Mouse (Mus musculus) heart, adult 11 months (tissue): Measurements from ENCODE around the gene Atg10.
"Not testable (repeated sequence)": the region's sequence is repeated elsewhere in the genome, so short reads cannot be mapped to it uniquely, and the experiment has no call there.

Source experiments
- DNase-seq: peaks from one replicate; pipeline ENCODE4 v3.0.0; 2022

Atg10 gene

DNA sequence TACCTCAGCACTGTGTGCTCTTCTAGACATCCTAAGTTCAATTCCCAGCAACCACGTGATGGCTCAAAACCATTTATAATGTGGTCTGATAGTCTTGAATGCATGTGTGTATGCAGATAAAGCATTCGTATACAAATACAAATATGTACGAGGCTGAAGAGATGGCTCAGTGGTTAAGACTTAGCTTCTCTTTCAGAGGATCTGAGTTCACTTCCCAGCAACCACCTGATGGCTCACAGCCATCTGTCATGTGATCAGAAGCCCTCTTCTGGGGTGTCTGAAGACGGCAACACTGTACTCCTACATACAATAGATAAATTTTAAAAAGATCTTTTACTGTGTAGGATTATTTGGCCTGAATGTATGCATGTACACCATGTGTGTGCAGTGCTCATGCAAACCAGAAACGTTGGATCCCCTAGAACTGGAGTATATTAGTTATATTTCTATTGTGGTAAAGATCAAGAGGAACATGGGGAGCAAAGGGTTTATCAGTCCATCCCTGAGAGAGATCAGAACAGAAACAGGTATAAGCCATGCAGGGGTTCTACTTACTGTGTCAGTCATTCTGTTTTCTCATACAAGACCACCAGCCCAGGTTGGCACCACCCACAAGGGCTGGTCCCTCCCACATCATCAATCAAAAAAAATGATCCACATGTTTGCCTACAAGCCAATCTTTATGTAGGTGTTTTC lies 296.7 kb downstream of the Atg10 start:
- DNase-seq = no peak

GRCm38 (mm10) chr13:90926125-90926765 lies 297.5 kb downstream of the Atg10 start:
- no peak for DNase-seq

DNA sequence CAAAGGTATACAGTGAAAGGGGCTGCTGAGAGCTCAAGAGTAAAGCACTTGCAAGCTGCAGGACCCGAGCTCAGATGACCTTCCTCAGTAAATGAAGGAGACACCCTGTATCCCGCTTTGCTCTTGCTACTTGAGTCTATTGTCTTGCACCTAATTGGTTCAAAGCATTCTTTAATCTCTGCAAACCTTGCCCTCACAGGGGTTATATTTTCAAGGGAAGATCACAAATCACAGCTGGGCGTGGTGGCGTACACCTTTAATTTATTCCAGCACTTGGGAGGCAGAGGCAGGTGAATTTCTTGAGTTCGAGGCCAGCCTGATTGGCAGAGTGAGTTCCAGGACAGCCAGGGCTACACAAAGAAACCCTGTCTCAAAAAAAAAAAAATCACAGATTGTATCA lies 298.6 kb downstream of the Atg10 start:
- no peak for DNase-seq

GRCm38 (mm10) chr13:90924072-90924471 lies 299.7 kb downstream of the Atg10 start:
- DNase-seq = peak; percentile 22

DNA sequence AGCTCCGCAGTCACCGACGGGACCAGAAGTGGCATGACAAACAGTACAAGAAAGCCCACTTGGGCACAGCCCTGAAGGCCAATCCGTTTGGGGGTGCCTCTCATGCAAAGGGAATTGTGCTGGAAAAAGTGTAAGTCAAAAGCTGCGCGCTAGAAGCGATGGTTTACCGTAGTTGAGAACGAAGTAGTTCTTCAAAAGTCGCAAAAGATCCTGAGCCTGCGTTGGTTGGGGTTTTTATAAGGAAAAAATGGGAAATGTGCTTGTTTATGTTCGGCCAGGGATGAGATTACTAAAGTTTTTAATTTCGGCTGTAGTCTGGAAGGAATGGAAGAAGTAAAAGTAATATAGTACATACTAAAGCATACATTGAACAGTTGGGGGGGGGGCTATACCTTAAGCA lies 300.2 kb downstream of the Atg10 start:
- DNase-seq = not testable (repeated sequence)

GRCm38 (mm10) chr13:90922751-90923612 lies 300.8 kb downstream of the Atg10 start, which contains the start of gene Rps23:
TSS of gene Rps23 (plus strand) at chr13:90922958.
- peak; percentile 99 for DNase-seq

GRCm38 (mm10) chr13:90914721-90915120 lies 309.0 kb downstream of the Atg10 start:
- peak; percentile 59 for DNase-seq

- DNase-seq = peak; percentile 61
These were observed 310.0 kb downstream of the Atg10 start for GRCm38 (mm10) chr13:90913675-90914192.

- peak; percentile 49 for DNase-seq
These were observed 310.8 kb downstream of the Atg10 start for GRCm38 (mm10) chr13:90912760-90913674.

DNA sequence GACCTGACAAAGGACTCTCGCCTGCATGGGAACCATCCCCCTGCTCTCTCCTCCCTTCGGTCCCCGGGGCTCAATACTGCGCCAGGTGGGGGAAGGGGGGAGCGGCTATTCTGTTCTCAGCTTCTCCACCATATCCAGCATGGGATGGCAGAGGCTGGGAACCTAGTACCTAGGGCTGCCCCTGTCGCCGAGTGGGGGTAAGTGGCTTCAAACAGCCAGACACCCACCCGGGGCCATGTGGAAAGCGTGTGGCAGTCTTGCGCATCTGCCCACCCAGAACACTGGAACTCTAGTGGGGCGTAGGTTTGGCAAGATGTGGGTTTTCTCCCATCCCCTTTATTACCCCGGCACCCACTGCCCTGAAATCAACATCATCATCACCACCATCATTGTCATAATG lies 316.4 kb downstream of the Atg10 start:
- peak; percentile 66 for DNase-seq

- peak; percentile 5 for DNase-seq
These were observed 318.6 kb downstream of the Atg10 start, which contains the start of gene Atp6ap1l for GRCm38 (mm10) chr13:90905176-90905575. TSS of gene Atp6ap1l (minus strand) at chr13:90905355.

- DNase-seq = peak; percentile 45
These were observed 326.9 kb downstream of the Atg10 start for GRCm38 (mm10) chr13:90896821-90897220.

DNA sequence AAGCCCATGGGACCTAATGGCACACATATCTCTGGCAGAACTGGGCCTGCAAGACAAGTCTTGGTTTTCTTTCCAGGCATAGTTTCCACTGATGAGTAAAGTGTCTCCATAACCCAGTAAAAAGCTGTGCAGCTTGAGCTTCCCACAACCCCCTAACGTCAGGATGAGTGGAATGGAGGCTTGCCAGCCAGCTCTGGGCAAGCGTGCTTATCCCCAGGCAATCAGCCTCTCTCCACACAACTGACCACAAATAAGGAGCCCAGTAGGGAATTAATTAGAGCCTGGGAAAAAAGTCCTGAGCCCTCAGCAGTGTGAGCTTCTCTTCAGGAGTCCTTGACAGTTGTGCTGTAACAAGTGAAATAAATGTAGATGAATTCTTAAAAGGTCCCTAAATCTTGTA lies 327.7 kb downstream of the Atg10 start:
- peak; percentile 41 for DNase-seq

DNA sequence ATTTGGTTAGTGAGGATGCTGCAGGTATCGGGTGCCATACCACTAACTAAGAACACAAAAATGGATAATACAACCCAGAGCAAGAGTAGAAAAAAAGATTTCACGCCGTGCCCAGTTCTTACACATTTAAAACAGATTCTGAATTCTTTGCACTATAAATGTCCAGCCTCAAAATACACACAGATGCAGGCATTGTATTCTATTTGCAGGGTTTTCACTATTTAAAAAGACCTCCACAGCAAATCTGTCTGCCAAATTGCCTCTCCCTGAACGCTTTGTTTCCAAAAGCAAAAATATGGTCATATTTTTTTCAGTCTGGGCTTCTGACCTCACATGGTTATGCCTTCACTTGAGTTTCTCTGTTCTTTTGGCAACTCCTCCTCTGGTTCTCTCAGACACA lies 328.9 kb downstream of the Atg10 start:
- no peak for DNase-seq

DNA sequence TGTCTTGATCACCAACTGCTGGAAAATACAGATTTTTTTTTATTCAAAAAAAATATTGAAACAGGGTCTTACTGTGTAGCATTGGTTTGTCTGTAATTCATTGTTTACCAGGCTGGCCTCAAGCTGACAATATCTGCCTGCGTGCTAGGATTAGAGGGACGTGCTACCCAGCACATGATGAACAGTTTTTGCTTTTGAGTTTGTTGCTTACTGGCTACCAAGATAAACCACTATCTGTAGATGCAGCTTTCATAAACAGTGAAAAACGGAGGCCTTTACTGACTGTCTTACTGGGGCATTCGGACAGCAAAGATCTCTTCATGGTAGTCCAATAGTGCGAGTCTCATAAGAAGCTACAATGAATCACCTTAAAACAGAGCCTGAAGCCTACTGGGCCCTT lies 333.7 kb downstream of the Atg10 start:
- no peak for DNase-seq

GRCm38 (mm10) chr13:90886568-90886983 lies 337.2 kb downstream of the Atg10 start:
- no peak for DNase-seq

GRCm38 (mm10) chr13:90885856-90886532 lies 337.8 kb downstream of the Atg10 start:
- DNase-seq = peak; percentile 96
